Mouse (Mus musculus) megakaryocyte, embryonic 14.5 days (primary cell): ENCODE measurements around the gene Flad1. TPM values are rescaled to one million over a fixed set of nuclear protein-coding genes. Genes with fewer than 3 reads are reported as not detected.
"Not testable (repeated sequence)": the region's sequence is repeated elsewhere in the genome, so short reads cannot be mapped to it uniquely, and the experiment has no call there.

Experiments
- H3K27me3 ChIP-seq: replicated peaks from 2 replicates; pipeline ENCODE3; 2012; ENCODE audit warnings: inconsistent platforms
- H3K36me3 ChIP-seq: replicated peaks from 2 replicates; pipeline ENCODE3; 2012; ENCODE audit warnings: low read length, inconsistent platforms, mixed read lengths
- H3K4me1 ChIP-seq: 2 replicates; pipeline ENCODE4 v1.6.1; 2012; ENCODE audit warnings: inconsistent platforms
- H3K4me3 ChIP-seq: replicated peaks from 2 replicates; pipeline ENCODE3; 2012; ENCODE audit warnings: moderate library complexity, mild to moderate bottlenecking, inconsistent platforms
- H3K9me3 ChIP-seq: 2 replicates; pipeline ENCODE4 v1.6.1; 2012; ENCODE audit warnings: inconsistent platforms
- FLI1 ChIP-seq: IDR thresholded peaks from 2 replicates; pipeline ENCODE4 v1.6.1; 2012; ENCODE audit warnings: low read length, inconsistent platforms, mixed read lengths
- GATA1 ChIP-seq: IDR thresholded peaks from 3 replicates; pipeline ENCODE4 v1.6.1; 2012; ENCODE audit warnings: mixed read lengths, low read length, inconsistent platforms, borderline replicate concordance
- polyA plus RNA-seq: library from polyadenylated mRNA; stranded (reverse); fragments of >175 nt; gene quantifications from 2 replicates; pipeline ENCODE4 v1.2.3, GENCODE M21; 2012; ENCODE audit warnings: low replicate concordance; ENCODE audit not compliant: insufficient read depth

Flad1 gene
- polyA plus RNA-seq, 1 experiment: 23.4 TPM

- Histone ChIP-seq H3K27me3 (no peaks in the 10 kb centered on the region), H3K4me1 (peaks cover 57% of the 10 kb centered on the region), H3K9me3 (no peaks in the 10 kb centered on the region), H3K36me3 (peaks cover 56% of the 10 kb centered on the region), H3K4me3 (peak overlapping the region; percentile 87)
- TF ChIP-seq FLI1: no peak
- no peak for TF ChIP-seq GATA1
Measured at GRCm38 (mm10) chr3:89448720-89449537, 37.3 kb upstream of the Flad1 start.

- no peaks in the 10 kb centered on the region for H3K9me3 ChIP-seq
- TF ChIP-seq GATA1 (no peak), FLI1 (no peak)
- peaks cover 63% of the 10 kb centered on the region for H3K36me3 ChIP-seq
- H3K27me3 ChIP-seq: no peaks in the 10 kb centered on the region
- no peak overlapping the region for H3K4me3 ChIP-seq
- peaks cover 45% of the 10 kb centered on the region for H3K4me1 ChIP-seq
Measured at GRCm38 (mm10) chr3:89440691-89441090, 29.0 kb upstream of the Flad1 start.

GRCm38 (mm10) chr3:89437269-89437668, 25.6 kb upstream of the Flad1 start:
- no peak for TF ChIP-seq FLI1
- no peak for TF ChIP-seq GATA1
- no peaks in the 10 kb centered on the region for H3K9me3 ChIP-seq
- H3K4me3 ChIP-seq: peak overlapping the region; percentile 93
- H3K27me3 ChIP-seq: no peaks in the 10 kb centered on the region
- H3K36me3 ChIP-seq: peaks cover 58% of the 10 kb centered on the region
- peaks cover 58% of the 10 kb centered on the region for H3K4me1 ChIP-seq

- peaks cover 63% of the 10 kb centered on the region for H3K4me1 ChIP-seq
- no peaks in the 10 kb centered on the region for H3K9me3 ChIP-seq
- no peak for TF ChIP-seq FLI1
- no peak for TF ChIP-seq GATA1
- H3K36me3 ChIP-seq: peaks cover 56% of the 10 kb centered on the region
- no peaks in the 10 kb centered on the region for H3K27me3 ChIP-seq
- H3K4me3 ChIP-seq: peak within 1 kb of the TSS; percentile 93
Measured at GRCm38 (mm10) chr3:89436176-89437113, 24.8 kb upstream of the Flad1 start, which contains the start of gene Pbxip1. TSS of gene Pbxip1 (plus strand) at chr3:89436706.

- Histone ChIP-seq H3K36me3 (peaks cover 44% of the 10 kb centered on the region), H3K27me3 (no peaks in the 10 kb centered on the region), H3K4me1 (peaks cover 66% of the 10 kb centered on the region)
Measured at GRCm38 (mm10) chr3:89435041-89435440, 23.4 kb upstream of the Flad1 start.

GRCm38 (mm10) chr3:89434532-89434931, 22.9 kb upstream of the Flad1 start:
- H3K4me1 ChIP-seq: peaks cover 65% of the 10 kb centered on the region

More at GRCm38 (mm10) chr3:89435041-89435440, 23.4 kb upstream of the Flad1 start:
- TF ChIP-seq GATA1: no peak
- TF ChIP-seq FLI1: no peak
- no peak overlapping the region for H3K4me3 ChIP-seq
- no peaks in the 10 kb centered on the region for H3K9me3 ChIP-seq

GRCm38 (mm10) chr3:89432606-89433005, 20.9 kb upstream of the Flad1 start:
- peaks cover 46% of the 10 kb centered on the region for H3K36me3 ChIP-seq
- H3K4me1 ChIP-seq: peaks cover 50% of the 10 kb centered on the region
- no peak overlapping the region for H3K4me3 ChIP-seq
- TF ChIP-seq FLI1: no peak
- TF ChIP-seq GATA1: no peak
- H3K9me3 ChIP-seq: no peaks in the 10 kb centered on the region
- H3K27me3 ChIP-seq: no peaks in the 10 kb centered on the region

More at GRCm38 (mm10) chr3:89434532-89434931, 22.9 kb upstream of the Flad1 start:
- TF ChIP-seq FLI1: no peak
- no peak for TF ChIP-seq GATA1
- H3K9me3 ChIP-seq: no peaks in the 10 kb centered on the region
- no peaks in the 10 kb centered on the region for H3K27me3 ChIP-seq
- peaks cover 39% of the 10 kb centered on the region for H3K36me3 ChIP-seq
- H3K4me3 ChIP-seq: no peak overlapping the region

- TF ChIP-seq FLI1 (no peak), GATA1 (no peak)
- Histone ChIP-seq H3K36me3 (peaks cover 67% of the 10 kb centered on the region), H3K4me1 (peaks cover 36% of the 10 kb centered on the region), H3K4me3 (peak within 1 kb of the TSS; percentile 99), H3K9me3 (no peaks in the 10 kb centered on the region), H3K27me3 (no peaks in the 10 kb centered on the region)
Measured at GRCm38 (mm10) chr3:89430171-89431159, 18.8 kb upstream of the Flad1 start, which contains the start of gene Pygo2. TSS of gene Pygo2 (plus strand) at chr3:89430214.

GRCm38 (mm10) chr3:89429021-89429420, 17.4 kb upstream of the Flad1 start:
- Histone ChIP-seq H3K36me3 (peaks cover 70% of the 10 kb centered on the region), H3K4me1 (peaks cover 37% of the 10 kb centered on the region)
- not testable (repeated sequence) for H3K27me3 ChIP-seq, H3K4me3 ChIP-seq, H3K9me3 ChIP-seq
